Mouse (Mus musculus) limb, embryonic 15.5 days (tissue): ENCODE results near the gene Gan. TPM values are rescaled to one million over a fixed set of nuclear protein-coding genes. Genes with fewer than 3 reads are reported as not detected.

ENCODE experiments used
- ATAC-seq: fragments of 200-750 bp; cut with Nextera tagmentation; 2 replicates; pipeline ENCODE4 v1.8.0; 2017; ENCODE audit warnings: low read depth, moderate TSS enrichment; ENCODE audit not compliant: insufficient number of reproducible peaks, low FRiP score, low TSS enrichment
- H3K27ac ChIP-seq: fragments of 300-500 bp; sonication (generic); 2 replicates; pipeline ENCODE4 v1.5.1; 2015; ENCODE audit warnings: moderate library complexity, mild to moderate bottlenecking, inconsistent platforms
- H3K27me3 ChIP-seq: fragments of 300-500 bp; sonication (generic); 2 replicates; pipeline ENCODE4 v1.6.1; 2015; ENCODE audit warnings: inconsistent platforms
- H3K36me3 ChIP-seq: fragments of 300-500 bp; sonication (generic); 2 replicates; pipeline ENCODE4 v1.6.1; 2015; ENCODE audit warnings: inconsistent platforms
- H3K4me1 ChIP-seq: fragments of 300-500 bp; sonication (generic); 2 replicates; pipeline ENCODE4 v1.6.1; 2015; ENCODE audit warnings: inconsistent platforms
- H3K4me2 ChIP-seq: fragments of 300-500 bp; sonication (generic); 2 replicates; pipeline ENCODE4 v1.6.1; 2015; ENCODE audit warnings: mild to moderate bottlenecking, inconsistent platforms
- H3K4me3 ChIP-seq: fragments of 300-500 bp; sonication (generic); 2 replicates; pipeline ENCODE4 v1.5.1; 2015; ENCODE audit warnings: mild to moderate bottlenecking, inconsistent platforms
- H3K9ac ChIP-seq: fragments of 300-500 bp; sonication (generic); 2 replicates; pipeline ENCODE4 v1.6.1; 2015; ENCODE audit warnings: inconsistent platforms
- H3K9me3 ChIP-seq: fragments of 300-500 bp; sonication (generic); 2 replicates; pipeline ENCODE4 v1.6.1; 2016; ENCODE audit warnings: inconsistent platforms
- WGBS: fragments of 180-500 bp; shearing (Covaris S2); methylation state at CpG from one replicate; pipeline ENCODE4 v1.1.7; 2015; 5-methylcytosine and 5-hydroxymethylcytosine counted together
- polyA plus RNA-seq: library from polyadenylated mRNA; unstranded; fragments of >200 nt; fragmentation: Nextera tagmentation; extraction: Ambion mirVana; gene quantifications from 2 replicates; pipeline ENCODE4 v1.2.1, GENCODE M21; 2015

The Gan gene
- polyA plus RNA-seq, 1 experiment from 2014 or later = 3.7 TPM

- 87% methylated on average over 4 of the region's 4 CpGs for WGBS
- Histone ChIP-seq H3K27ac (no peak overlapping the region), H3K9ac (no peak overlapping the region), H3K9me3 (no peaks in the 10 kb centered on the region), H3K27me3 (no peaks in the 10 kb centered on the region), H3K4me3 (no peak overlapping the region), H3K36me3 (peaks cover 49% of the 10 kb centered on the region), H3K4me2 (no peak overlapping the region), H3K4me1 (no peaks in the 10 kb centered on the region; the same call in 1 of the 2 replicates)
- ATAC-seq = no peak
These were observed 47.9 kb downstream of the Gan start for GRCm38 (mm10) chr8:117205884-117206283.

GRCm38 (mm10) chr8:117206636-117207035, 48.7 kb downstream of the Gan start:
- Histone ChIP-seq H3K36me3 (peaks cover 41% of the 10 kb centered on the region), H3K9ac (no peak overlapping the region), H3K9me3 (no peaks in the 10 kb centered on the region), H3K27ac (no peak overlapping the region), H3K27me3 (no peaks in the 10 kb centered on the region), H3K4me1 (no peaks in the 10 kb centered on the region; the same call in 1 of the 2 replicates), H3K4me3 (no peak overlapping the region), H3K4me2 (no peak overlapping the region)
- ATAC-seq = no peak
- WGBS = 83% methylated on average over 7 of the region's 7 CpGs

- Histone ChIP-seq H3K4me2 (no peak overlapping the region), H3K27me3 (no peaks in the 10 kb centered on the region), H3K4me3 (no peak overlapping the region), H3K9ac (no peak overlapping the region), H3K4me1 (no peaks in the 10 kb centered on the region; the same call in 1 of the 2 replicates), H3K27ac (no peak overlapping the region), H3K36me3 (peaks cover 23% of the 10 kb centered on the region), H3K9me3 (no peaks in the 10 kb centered on the region)
- no peak for ATAC-seq
- 76% methylated on average over 12 of the region's 12 CpGs for WGBS
These were observed 51.2 kb downstream of the Gan start for GRCm38 (mm10) chr8:117209150-117209549.

GRCm38 (mm10) chr8:117212100-117212499, 54.2 kb downstream of the Gan start:
- H3K36me3 ChIP-seq = peaks cover 17% of the 10 kb centered on the region; the same call in 1 of the 2 replicates
- no peaks in the 10 kb centered on the region for H3K27me3 ChIP-seq
- no peak for ATAC-seq

GRCm38 (mm10) chr8:117217724-117218123, 59.8 kb downstream of the Gan start:
- no peak for ATAC-seq
- Histone ChIP-seq H3K27me3 (no peaks in the 10 kb centered on the region), H3K4me3 (no peak overlapping the region), H3K27ac (no peak overlapping the region), H3K9ac (no peak overlapping the region), H3K4me2 (no peak overlapping the region), H3K9me3 (no peaks in the 10 kb centered on the region), H3K36me3 (0 out of 2 replicates have a peak, but pooled peaks cover 6% of the 10 kb centered on the region), H3K4me1 (no peaks in the 10 kb centered on the region)
- 81% methylated on average over 2 of the region's 2 CpGs for WGBS

More at GRCm38 (mm10) chr8:117212100-117212499, 54.2 kb downstream of the Gan start:
- H3K9me3 ChIP-seq = no peaks in the 10 kb centered on the region
- no peak overlapping the region for H3K4me3 ChIP-seq
- H3K27ac ChIP-seq = no peak overlapping the region
- no peak overlapping the region for H3K4me2 ChIP-seq
- H3K4me1 ChIP-seq = no peaks in the 10 kb centered on the region
- WGBS = 86% methylated on average over 11 of the region's 11 CpGs
- H3K9ac ChIP-seq = no peak overlapping the region

GRCm38 (mm10) chr8:117222396-117222795, 64.5 kb downstream of the Gan start:
- no peaks in the 10 kb centered on the region for H3K36me3 ChIP-seq
- H3K9me3 ChIP-seq = no peaks in the 10 kb centered on the region
- H3K4me1 ChIP-seq = no peaks in the 10 kb centered on the region
- no peaks in the 10 kb centered on the region for H3K27me3 ChIP-seq
- no peak overlapping the region for H3K4me2 ChIP-seq
- ATAC-seq = no peak
- H3K4me3 ChIP-seq = no peak overlapping the region
- no peak overlapping the region for H3K27ac ChIP-seq
- H3K9ac ChIP-seq = no peak overlapping the region
- WGBS = 70% methylated on average over 6 of the region's 6 CpGs

- ATAC-seq = no peak
- H3K4me2 ChIP-seq = peak overlapping the region; percentile 52
These were observed 66.7 kb downstream of the Gan start for GRCm38 (mm10) chr8:117224630-117225029.

GRCm38 (mm10) chr8:117226306-117226705, 68.4 kb downstream of the Gan start:
- H3K4me3 ChIP-seq = no peak overlapping the region
- no peaks in the 10 kb centered on the region for H3K36me3 ChIP-seq
- no peaks in the 10 kb centered on the region for H3K27me3 ChIP-seq
- H3K9me3 ChIP-seq = no peaks in the 10 kb centered on the region
- ATAC-seq = no peak
- H3K9ac ChIP-seq = no peak overlapping the region
- H3K4me2 ChIP-seq = no peak overlapping the region
- 86% methylated on average over 12 of the region's 12 CpGs for WGBS
- H3K27ac ChIP-seq = no peak overlapping the region
- no peaks in the 10 kb centered on the region for H3K4me1 ChIP-seq

More at GRCm38 (mm10) chr8:117224630-117225029, 66.7 kb downstream of the Gan start:
- Histone ChIP-seq H3K4me3 (peak overlapping the region; percentile 35), H3K27me3 (no peaks in the 10 kb centered on the region), H3K9me3 (no peaks in the 10 kb centered on the region), H3K4me1 (no peaks in the 10 kb centered on the region), H3K9ac (no peak overlapping the region), H3K27ac (no peak overlapping the region), H3K36me3 (no peaks in the 10 kb centered on the region)
- WGBS = 10% methylated on average over 9 of the region's 9 CpGs

- no peak overlapping the region for H3K4me2 ChIP-seq
- no peaks in the 10 kb centered on the region for H3K27me3 ChIP-seq
- no peak for ATAC-seq
- no peaks in the 10 kb centered on the region for H3K9me3 ChIP-seq
- no peaks in the 10 kb centered on the region for H3K4me1 ChIP-seq
- no peak overlapping the region for H3K9ac ChIP-seq
- WGBS = 82% methylated on average over 2 of the region's 2 CpGs
- no peak overlapping the region for H3K27ac ChIP-seq
- no peaks in the 10 kb centered on the region for H3K36me3 ChIP-seq
- H3K4me3 ChIP-seq = no peak overlapping the region
These were observed 69.4 kb downstream of the Gan start for GRCm38 (mm10) chr8:117227339-117227738.

- WGBS = 80% methylated on average over 7 of the region's 7 CpGs
- no peaks in the 10 kb centered on the region for H3K36me3 ChIP-seq
- ATAC-seq = no peak
- no peaks in the 10 kb centered on the region for H3K27me3 ChIP-seq
- H3K4me3 ChIP-seq = no peak overlapping the region
- H3K4me1 ChIP-seq = no peaks in the 10 kb centered on the region
- no peak overlapping the region for H3K27ac ChIP-seq
- H3K4me2 ChIP-seq = no peak overlapping the region
- H3K9me3 ChIP-seq = no peaks in the 10 kb centered on the region
- no peak overlapping the region for H3K9ac ChIP-seq
These were observed 75.3 kb downstream of the Gan start for GRCm38 (mm10) chr8:117233199-117233598.

- H3K9ac ChIP-seq = no peak overlapping the region
- 93% methylated on average over 4 of the region's 4 CpGs for WGBS
- no peaks in the 10 kb centered on the region for H3K36me3 ChIP-seq
- no peaks in the 10 kb centered on the region for H3K27me3 ChIP-seq
- H3K4me2 ChIP-seq = no peak overlapping the region
- H3K27ac ChIP-seq = no peak overlapping the region
- H3K4me1 ChIP-seq = no peaks in the 10 kb centered on the region
- H3K4me3 ChIP-seq = no peak overlapping the region
- H3K9me3 ChIP-seq = no peaks in the 10 kb centered on the region
- no peak for ATAC-seq
These were observed 78.6 kb downstream of the Gan start for GRCm38 (mm10) chr8:117236531-117236930.

GRCm38 (mm10) chr8:117240326-117240725, 82.4 kb downstream of the Gan start:
- H3K9me3 ChIP-seq = no peaks in the 10 kb centered on the region
- H3K9ac ChIP-seq = no peak overlapping the region
- H3K27ac ChIP-seq = no peak overlapping the region
- no peak overlapping the region for H3K4me2 ChIP-seq
- H3K36me3 ChIP-seq = no peaks in the 10 kb centered on the region
- WGBS = 70% methylated on average over 5 of the region's 5 CpGs
- no peak overlapping the region for H3K4me3 ChIP-seq
- H3K27me3 ChIP-seq = no peaks in the 10 kb centered on the region
- H3K4me1 ChIP-seq = no peaks in the 10 kb centered on the region
- no peak for ATAC-seq
